Mouse (Mus musculus): ENCODE data around the gene Ccdc50.
A peak's percentile ranks its signal among the peaks of the same experiment; 100 is the strongest.

Ccdc50 gene

GRCm38 (mm10) chr16:27388761-27389451 lies at the start of gene Ccdc50:
Ccdc50 (plus strand) TSS chr16:27388869.
- peak; percentile 78 for DNase-seq (ENCODE audit: low spot score)

- DNase-seq (ENCODE audit: low spot score): no peak
Observed at GRCm38 (mm10) chr16:27347521-27347920, 41.1 kb upstream of the Ccdc50 start.

- no peak for DNase-seq (ENCODE audit: low spot score)
Observed at GRCm38 (mm10) chr16:27348359-27348758, 40.3 kb upstream of the Ccdc50 start.

- no peak for DNase-seq (ENCODE audit: low spot score)
Observed at GRCm38 (mm10) chr16:27349235-27349634, 39.4 kb upstream of the Ccdc50 start.

GRCm38 (mm10) chr16:27349878-27350532 lies 38.7 kb upstream of the Ccdc50 start:
- DNase-seq (ENCODE audit: low spot score): no peak

GRCm38 (mm10) chr16:27354464-27354863 lies 34.2 kb upstream of the Ccdc50 start:
- DNase-seq (ENCODE audit: low spot score): no peak

GRCm38 (mm10) chr16:27360059-27360458 lies 28.6 kb upstream of the Ccdc50 start:
- no peak for DNase-seq (ENCODE audit: low spot score)

GRCm38 (mm10) chr16:27370191-27370590 lies 18.5 kb upstream of the Ccdc50 start, which contains the start of gene Uts2b:
Uts2b (minus strand) TSS chr16:27370239.
- DNase-seq (ENCODE audit: low spot score): no peak

GRCm38 (mm10) chr16:27370700-27371099 lies 18.0 kb upstream of the Ccdc50 start:
- DNase-seq (ENCODE audit: low spot score): no peak

- DNase-seq (ENCODE audit: low spot score): no peak
Observed at GRCm38 (mm10) chr16:27374139-27374538, 14.5 kb upstream of the Ccdc50 start.

GRCm38 (mm10) chr16:27375318-27375717 lies 13.4 kb upstream of the Ccdc50 start:
- DNase-seq (ENCODE audit: low spot score): no peak

- no peak for DNase-seq (ENCODE audit: low spot score)
Observed at GRCm38 (mm10) chr16:27376556-27376955, 12.1 kb upstream of the Ccdc50 start.

- DNase-seq (ENCODE audit: low spot score): no peak
Observed at GRCm38 (mm10) chr16:27382217-27382616, 6.5 kb upstream of the Ccdc50 start.

- no peak for DNase-seq (ENCODE audit: low spot score)
Observed at GRCm38 (mm10) chr16:27384893-27385603, 3.6 kb upstream of the Ccdc50 start.

GRCm38 (mm10) chr16:27385649-27386048 lies 3.0 kb upstream of the Ccdc50 start:
- DNase-seq (ENCODE audit: low spot score): no peak

GRCm38 (mm10) chr16:27386850-27387407 lies 1.7 kb upstream of the Ccdc50 start:
- DNase-seq (ENCODE audit: low spot score): no peak

GRCm38 (mm10) chr16:27387634-27388611 lies 746 bp upstream of the Ccdc50 start:
- DNase-seq (ENCODE audit: low spot score): peak; percentile 42

- no peak for DNase-seq (ENCODE audit: low spot score)
Observed at GRCm38 (mm10) chr16:27389534-27390282, 1.0 kb downstream of the Ccdc50 start.

- no peak for DNase-seq (ENCODE audit: low spot score)
Observed at GRCm38 (mm10) chr16:27390306-27390705, 1.6 kb downstream of the Ccdc50 start.

GRCm38 (mm10) chr16:27391845-27392244 lies 3.2 kb downstream of the Ccdc50 start:
- no peak for DNase-seq (ENCODE audit: low spot score)

All from testis, postnatal 10 days (tissue).